Mouse (Mus musculus): ENCODE data around the gene Spaca9.

Gene Spaca9

DNA sequence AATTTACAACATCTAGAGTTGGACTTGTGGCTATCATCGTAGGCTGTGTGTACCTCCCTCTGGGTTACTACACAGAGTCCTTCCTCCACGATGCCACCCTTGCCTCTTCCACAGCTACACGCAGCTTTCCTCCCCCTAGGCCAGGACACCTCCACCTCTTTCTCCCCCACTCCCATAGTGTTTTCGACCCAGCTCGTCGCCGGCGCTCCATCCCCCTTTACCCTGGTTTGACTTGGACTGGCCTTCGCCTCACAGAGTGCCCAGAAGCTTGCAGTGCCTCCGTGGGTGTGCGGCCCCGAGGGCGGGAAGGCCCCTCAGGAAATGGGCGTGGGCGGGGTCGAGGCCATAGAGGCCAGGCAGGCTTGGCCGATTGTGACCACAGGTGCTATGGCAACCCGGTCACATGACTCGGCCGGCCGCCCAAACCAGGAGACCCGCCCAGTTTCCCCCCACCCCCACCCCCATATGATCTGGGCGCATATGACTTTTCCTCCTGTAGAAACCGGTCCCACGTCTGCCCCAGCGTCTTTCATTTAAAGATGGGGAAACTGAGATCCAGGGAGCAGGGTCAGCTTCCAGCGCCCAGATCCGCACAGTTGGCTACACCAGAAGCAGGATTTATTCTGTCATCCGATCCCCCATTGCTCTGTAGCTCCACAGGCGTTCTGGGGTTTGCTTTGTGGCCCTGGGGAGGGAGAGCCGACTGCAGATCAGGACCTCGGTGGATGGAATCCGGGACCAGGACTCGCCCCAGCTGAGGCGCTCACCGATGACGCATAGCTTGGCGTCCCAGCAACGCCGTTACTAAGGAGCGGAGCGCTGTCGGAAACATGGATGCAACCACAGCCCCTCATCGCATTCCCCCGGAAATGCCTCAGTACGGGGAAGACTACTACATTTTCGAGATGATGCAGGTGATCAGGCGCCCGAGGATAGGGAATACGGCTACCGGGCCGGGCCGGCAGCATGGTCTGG, at the start of gene Spaca9, which contains the start of gene Ak8:
Gene Spaca9, minus strand, starts transcription at position 367 of the 975 bp plus-strand sequence.
Gene Ak8, plus strand, starts transcription at position 804 of the 975 bp plus-strand sequence.
- peak; percentile 81 for DNase-seq (ENCODE audit: low spot score)

DNA sequence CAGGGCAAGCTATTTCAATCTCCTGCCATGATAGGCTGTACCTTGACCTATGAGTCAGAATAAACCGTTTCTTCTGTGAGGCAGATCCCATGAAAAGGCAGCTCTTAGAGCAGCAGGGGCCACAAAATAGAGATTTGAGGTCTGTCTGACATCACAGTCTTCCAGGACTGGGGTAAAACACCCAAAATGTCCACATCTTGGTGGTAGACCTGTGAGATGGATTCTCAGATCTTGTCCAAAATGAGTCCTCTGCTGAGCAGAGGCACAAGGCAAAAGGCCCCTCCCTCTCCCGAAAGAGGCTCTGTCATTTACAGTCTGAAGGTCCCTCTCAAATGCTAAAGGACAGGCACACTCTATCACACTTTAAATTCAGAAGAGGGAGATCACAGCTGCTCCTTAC, 48.2 kb upstream of the Spaca9 start:
- no peak for DNase-seq (ENCODE audit: low spot score)

DNA sequence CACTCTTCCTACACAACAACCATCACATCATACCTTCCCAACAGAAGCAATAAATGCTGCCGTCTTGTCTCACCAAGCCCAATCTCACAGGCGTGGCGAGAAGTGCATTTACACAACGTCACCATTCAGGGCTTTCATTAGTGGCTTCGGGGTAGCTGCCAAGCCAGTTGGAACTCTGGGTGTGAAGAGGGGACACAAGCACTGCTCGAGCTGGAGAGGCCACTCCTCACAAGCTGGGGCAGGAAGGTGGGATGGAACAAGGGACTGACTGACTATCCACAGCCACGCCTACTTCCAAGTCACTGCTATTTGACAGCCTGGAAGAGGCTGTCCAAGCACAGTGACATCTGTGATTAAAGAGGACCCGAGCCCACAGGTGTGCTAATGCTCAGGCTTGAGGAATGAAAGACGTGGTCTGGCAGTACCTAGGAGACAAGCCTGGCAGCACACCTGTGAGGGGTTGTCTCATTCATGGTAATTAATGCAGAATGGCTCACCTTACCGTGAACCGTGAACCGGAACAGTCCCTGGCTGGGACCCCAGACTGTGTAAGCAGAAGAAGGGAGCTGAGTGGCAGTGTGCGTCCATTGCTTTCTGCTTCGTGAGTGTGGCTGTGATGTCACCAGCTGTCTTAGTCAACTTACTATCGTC, 47.3 kb upstream of the Spaca9 start:
- DNase-seq (ENCODE audit: low spot score) = no peak

DNA sequence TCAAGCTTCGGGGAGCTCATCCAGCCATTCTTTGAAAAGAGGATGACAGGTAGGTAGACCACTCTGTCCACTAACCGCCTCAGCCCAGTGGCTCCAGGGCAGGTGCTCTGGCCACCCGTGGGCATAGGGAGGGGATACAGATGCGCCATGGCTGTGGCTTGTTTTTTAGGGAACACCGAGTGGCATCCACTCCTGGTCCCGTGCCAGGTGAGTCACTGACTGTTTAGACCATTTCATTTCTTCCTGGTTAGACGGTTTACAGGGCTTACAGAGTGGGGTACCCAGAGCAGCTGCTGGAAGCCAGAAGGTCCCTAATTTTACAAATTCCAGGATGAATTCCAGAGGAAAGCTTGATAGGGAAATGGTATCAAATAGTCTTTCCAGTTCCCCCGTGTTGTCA, 43.2 kb upstream of the Spaca9 start:
- peak; percentile 7 for DNase-seq (ENCODE audit: low spot score)

DNA sequence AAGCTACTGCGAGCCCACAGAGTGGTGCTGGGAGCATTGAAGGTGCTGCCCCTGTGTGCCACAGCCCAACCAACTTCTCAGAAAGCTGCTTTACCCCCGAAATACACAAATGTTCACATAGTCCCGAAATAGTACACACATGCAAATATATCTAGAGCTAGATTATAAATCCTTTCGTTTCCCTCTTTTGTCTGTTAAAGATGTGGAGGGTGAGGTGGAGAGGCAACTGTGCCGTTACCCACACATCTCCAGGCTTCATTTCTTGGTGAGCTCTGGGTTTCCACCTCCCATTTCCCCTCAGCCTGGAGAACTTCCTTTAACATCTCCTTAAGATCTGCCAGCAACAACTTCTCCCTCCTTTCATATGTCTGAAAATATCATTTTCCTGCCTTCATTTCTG, 40.6 kb upstream of the Spaca9 start:
- no peak for DNase-seq (ENCODE audit: low spot score)

DNA sequence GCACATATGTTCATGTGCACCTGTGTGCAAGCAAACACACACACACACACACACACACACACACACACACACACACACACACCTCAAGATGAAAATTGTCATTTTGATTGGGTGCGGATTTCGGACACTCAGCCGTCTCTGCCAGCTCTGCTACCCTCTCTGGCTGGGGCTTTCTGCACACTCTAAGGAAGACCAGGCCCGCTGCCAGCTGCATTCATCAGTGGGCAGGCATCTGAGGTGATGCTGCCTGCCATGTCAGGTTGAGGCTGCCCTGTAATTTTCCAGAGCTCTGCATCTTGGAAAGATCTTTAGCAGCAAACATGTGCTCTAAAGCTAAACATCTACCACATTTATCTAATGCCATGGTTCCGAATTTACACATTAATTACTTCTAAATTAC, 37.6 kb upstream of the Spaca9 start:
- DNase-seq (ENCODE audit: low spot score) = no peak

DNA sequence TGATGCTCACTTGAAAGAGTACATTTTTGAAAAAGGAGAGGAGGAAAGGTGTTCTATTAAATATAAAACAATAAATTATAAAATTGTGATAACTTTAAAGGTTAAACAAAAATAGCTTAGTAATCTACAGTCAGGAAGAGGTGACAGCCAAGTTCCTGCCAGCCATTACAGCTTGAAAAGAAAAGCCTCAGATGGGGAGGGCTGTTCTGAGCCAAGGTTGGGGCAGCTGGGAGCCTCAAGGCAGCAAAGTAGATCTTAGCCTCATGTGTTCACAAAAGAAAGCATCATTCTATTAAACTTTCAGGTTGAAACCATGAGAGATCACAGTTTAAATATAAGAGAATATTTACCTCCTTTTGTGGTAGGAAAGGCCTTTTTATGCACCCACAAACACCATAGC, 31.1 kb upstream of the Spaca9 start:
- DNase-seq (ENCODE audit: low spot score) = no peak

DNA sequence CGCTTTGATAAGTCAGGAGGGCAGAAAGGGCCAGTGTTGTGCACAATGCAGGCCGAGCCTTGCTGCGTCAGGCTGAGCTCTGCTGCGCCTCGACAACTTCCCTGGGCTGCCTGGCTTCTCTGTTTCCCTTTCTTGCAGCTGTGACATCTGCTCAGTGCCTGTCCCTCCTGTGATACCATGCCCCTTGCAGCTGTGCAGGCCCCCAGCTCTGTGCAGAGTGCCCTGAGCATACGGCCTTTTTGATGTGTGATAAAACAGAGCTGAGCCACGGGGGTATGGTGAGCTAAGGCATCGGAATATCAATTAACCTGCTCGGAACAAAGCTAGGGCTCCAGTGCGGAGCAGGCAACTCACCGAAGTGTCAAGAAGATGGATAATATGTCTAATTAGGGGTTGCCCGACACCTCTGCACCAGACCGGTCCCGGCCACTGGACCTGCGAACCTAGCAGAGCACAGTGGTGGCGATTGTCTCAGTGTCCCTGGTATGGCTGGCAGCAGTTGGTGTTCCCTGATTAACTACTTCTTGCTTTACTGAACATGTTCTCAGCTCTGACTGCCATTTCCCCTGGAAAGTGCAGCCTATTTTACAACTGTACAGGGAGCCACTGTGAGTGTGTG, 28.4 kb upstream of the Spaca9 start:
- DNase-seq (ENCODE audit: low spot score) = no peak

DNA sequence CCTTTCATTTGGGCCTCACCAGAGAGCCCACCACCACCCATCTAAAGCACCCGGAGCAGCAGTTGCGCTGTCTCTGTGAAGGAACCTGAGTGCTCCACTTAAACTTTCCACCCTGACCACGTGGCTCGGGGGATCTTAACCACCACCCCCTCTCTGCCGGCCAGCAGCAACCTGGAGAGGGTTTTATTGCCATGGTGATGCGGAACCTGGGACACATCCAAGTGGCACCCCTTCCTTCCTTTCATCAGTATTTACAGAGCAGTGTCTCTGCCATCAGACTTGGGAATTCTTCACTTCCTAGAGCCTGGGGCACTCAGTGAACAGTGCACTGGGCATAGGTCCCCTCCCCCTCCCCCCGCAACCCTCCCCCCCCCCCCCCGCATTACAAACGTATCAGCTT, 24.4 kb upstream of the Spaca9 start:
- no peak for DNase-seq (ENCODE audit: low spot score)

DNA sequence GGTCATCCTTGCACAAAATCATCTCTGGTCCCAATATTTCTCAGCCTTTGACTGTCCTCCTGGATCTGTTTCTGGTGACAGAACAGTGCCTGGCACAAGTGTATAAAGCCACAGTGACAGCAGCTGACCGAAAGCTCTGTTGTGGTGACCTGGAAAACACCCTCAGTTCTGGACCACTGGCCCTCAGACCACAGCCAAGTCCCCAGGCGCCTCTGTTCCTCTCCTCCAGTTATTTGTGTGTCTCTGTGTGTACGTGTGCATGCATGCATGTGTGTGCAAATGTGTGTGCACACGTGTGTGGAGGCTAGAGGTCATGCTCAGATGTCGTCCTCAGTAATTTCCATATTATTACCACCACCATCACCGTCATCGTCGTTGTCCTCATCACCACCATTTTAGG, 22.9 kb upstream of the Spaca9 start:
- DNase-seq (ENCODE audit: low spot score) = no peak

DNA sequence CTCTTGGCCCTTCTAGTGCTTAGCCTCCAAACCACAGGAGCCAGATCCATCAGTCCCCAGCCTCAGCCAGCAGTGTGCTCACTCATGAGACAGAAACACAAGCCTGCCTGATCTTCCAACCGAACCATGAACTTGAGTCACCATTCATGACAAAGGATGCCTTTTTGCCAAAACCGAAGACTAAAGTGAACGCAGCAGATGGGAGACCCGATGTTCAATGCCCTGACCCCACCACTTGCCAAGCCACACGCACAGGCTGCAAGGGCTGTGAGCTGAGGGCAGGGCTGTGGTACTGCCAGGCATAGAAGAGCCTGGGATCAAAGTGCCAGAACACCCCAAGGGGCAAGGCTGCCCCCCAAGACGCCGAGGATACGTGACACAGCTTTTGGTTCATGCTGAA, 13.5 kb upstream of the Spaca9 start:
- DNase-seq (ENCODE audit: low spot score) = no peak

DNA sequence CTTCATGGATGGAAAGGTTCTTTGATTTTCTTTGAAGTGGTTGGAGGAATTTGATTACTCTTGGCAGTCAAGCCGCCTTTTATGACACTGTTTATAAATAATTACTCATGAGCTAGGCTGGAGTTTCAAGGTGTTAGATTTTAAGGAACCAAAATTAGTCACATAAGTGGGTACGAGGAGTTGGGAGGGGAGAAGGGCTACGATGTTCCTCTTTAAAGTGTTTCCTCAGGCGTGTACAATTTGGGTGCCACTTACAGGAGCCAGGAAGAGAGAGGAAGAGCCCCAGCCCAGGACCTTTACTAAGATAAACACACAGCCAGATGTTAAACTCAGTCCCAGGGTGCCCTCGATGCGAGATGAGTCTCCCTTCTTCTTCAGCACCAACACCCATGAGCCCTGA, 7.3 kb upstream of the Spaca9 start:
- DNase-seq (ENCODE audit: low spot score) = no peak

DNA sequence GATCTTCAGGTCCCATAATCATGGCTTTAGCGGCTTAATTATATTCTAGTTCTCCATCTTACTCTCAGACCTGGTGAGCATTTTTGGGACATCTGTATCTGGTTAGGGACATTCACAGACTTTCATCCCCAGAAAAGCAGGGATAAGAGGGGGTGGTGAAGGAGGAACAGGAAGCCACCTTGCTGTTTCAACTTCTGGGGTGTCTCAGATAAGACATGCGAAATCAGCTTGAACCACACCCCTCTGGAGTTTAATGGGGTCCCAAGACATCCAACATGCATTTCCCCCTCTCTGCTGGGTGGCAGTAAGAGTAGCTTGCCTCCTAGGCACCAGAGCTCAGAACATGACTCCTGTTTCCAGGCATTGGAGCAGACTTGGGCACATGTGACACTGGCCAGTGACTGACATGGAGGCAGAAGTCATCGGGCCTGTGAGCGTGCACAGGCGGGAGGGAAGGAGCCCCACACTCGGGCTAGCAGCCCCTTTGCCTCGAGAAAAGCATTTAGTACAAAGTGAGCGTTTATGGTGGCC, 6.6 kb upstream of the Spaca9 start:
- DNase-seq (ENCODE audit: low spot score) = no peak

DNA sequence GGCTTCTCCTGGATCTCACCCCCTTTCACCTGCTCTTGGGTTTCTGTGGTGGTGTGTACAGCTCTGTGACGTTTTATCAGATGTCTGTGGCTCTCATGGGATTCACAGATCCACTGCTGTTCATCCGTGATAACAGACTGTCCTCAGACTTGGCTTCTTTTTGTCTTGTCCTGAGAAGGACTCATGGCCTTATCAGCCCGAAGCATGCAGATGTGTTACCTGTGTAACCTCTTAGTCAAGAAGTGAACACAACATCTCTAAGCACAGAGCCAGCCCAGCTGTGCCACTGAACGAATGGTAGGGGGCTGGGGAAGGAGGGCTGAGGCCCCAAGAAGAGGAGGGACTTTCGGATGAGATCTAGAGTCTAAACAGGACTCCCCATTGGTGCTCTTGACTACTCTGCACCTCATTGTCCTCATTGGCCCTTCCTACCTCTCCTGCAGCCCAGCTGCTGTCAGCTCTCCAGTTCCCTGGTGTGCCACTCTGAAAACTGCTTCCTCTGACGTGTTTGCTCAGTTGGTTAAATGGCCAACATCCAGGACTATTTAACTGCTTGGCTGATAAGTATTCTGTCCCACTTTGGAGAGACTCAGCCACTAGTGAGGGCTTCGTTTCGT, 2.2 kb upstream of the Spaca9 start:
- no peak for DNase-seq (ENCODE audit: low spot score)

DNA sequence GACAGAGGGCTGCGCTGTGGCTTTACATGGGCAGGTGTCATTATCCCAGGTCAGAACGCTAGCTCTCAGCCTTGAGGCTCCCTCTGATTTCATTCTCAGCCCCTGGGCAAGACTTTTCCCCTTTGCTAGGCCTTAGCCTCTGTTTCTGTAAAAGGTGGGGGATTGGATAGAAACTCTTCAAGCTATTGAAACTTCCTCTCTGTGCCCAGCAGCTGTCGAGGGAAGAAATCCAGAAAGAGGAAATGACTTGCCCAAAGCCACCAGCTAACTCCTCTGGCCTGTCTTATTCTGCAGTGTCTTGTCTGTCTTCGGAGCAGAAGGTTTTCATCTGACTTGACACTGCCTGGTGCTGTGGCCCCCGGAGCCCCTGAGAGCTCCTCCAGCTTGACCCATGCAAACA, 961 bp downstream of the Spaca9 start:
- no peak for DNase-seq (ENCODE audit: low spot score)

DNA sequence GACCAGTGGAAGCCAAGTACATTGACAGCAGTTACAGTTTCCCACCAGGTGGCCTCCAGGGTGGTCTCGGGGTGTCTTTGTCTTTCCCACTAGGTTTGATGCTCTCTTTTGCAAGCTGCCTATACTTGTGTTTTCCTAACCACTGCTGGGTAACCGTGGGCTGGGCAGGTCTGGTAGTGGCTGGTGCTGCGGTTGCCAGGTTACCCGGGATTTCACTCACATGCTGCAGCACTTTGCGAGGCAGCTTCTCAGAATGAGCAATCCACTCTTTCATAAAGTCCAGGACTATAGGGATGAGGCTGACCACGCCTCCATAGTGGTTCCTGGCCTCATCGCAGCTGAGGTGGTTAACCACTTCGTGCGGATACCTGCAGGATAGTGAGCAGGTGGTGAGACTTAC, 6.8 kb downstream of the Spaca9 start:
- DNase-seq (ENCODE audit: low spot score) = no peak

DNA sequence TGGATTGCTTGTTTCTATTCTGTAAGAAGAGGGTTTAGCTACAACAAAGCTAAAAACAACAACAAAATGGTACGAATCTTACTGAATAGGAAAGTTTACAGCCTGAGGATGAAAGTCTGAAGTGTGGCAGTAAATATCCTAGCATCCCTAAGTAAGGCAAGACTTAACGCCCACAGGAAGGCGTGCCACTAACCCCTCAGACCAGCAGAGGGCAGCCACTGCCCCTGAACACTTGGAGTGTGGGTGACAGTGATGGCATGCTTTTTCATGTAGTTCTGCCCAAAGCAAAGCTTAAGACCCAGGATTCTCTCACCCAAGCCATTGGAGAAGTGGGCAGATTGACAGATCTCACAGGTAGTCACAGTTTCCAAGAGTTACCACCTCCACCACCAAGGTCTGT, 11.1 kb downstream of the Spaca9 start:
- no peak for DNase-seq (ENCODE audit: low spot score)

DNA sequence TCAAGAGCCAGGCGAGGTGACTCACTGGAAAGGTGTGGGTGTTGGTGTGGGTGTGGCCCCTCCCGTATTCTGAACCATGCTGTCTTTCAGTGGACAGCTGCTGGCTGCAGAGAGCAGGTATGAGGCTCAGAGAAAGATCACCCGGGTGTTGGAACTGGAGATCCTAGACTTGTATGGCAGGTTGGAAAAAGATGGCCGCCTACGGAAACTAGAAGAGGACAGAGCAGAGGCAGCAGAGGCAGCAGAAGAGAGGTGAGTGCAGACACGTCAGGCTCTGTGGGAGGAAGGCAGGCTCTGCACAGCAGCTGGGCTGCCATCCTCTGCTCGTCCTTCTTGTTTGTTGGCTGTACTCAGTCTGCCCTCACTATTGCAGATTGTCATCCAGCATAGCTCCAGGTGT, 13.6 kb downstream of the Spaca9 start:
- DNase-seq (ENCODE audit: low spot score) = no peak

DNA sequence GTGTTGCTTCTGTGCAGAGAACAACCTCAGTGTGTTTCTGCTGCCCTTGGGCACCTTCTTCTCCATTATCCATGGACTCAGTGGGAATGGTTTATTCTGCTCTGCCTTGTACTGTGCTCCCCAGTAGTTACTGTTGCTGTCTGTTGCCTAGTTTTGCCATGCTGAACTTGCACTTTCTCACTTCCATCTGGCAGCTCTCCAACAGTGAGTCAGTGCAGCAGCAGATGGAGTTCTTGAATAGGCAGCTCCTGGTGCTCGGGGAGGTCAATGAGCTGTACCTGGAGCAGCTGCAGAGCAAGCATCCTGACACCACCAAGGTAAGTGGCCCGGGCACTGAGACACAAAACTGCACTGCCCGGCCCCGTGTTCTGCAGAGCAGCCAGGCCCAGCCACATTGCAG, 17.8 kb downstream of the Spaca9 start:
- peak; percentile 28 for DNase-seq (ENCODE audit: low spot score)

DNA sequence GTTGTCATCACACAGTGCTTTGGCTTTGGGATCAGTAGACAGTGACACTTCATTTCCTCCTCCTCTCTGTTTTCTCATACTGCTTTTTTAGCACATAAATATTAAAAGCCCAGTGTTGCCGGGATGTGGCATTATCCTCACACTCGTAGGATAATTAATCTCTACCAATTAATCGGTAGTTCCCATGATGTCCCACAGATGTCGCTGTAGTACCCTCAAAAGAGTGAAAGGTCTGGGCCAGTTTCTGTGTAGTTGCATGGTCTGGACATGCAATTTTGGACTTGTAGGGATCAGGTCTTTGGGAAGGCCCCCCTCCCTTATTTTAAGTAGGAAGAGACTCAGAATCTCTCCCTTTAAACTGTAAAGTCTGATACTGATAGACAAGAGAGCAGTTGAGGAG, 18.8 kb downstream of the Spaca9 start:
- DNase-seq (ENCODE audit: low spot score) = no peak

DNA sequence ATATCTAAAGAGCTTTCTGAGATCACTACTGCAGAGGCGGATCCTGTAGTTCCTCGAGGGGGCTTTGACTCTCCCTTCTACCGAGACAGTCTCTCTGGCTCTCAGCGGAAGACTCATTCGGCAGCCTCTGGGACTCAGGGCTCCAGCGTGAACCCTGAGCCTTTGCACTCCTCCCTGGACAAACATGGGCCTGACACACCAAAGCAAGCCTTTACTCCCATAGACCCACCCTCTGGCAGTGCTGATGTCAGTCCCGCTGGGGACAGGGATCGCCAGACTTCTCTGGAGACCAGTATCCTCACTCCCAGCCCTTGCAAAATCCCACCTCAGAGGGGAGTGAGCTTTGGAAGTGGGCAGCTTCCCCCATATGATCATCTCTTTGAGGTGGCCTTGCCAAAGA, 23.5 kb downstream of the Spaca9 start:
- DNase-seq (ENCODE audit: low spot score) = no peak

DNA sequence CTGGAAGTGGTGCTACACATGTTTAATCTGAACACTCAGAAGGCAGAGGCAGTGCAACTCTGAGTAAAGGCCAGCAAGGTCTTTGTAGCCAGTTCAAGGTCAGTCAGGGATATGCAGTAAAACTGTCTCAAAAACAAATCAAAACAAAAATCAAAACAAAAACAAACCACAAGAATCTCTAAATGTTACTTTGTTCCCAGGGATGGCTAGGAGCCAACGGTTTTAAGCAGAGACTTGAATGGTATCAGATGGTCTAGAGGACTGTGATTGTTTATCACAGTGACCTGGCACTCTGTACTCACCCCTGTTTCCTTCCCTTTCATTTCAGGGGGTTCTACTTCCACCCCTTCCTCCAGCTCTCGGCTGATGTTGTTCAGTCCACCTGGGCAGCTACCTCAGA, 28.1 kb downstream of the Spaca9 start:
- DNase-seq (ENCODE audit: low spot score) = no peak
